Mouse (Mus musculus): ENCODE data around the gene Vmn1r17.
"Not testable (repeated sequence)": the region's sequence is repeated elsewhere in the genome, so short reads cannot be mapped to it uniquely, and the experiment has no call there.

Gene Vmn1r17

DNA sequence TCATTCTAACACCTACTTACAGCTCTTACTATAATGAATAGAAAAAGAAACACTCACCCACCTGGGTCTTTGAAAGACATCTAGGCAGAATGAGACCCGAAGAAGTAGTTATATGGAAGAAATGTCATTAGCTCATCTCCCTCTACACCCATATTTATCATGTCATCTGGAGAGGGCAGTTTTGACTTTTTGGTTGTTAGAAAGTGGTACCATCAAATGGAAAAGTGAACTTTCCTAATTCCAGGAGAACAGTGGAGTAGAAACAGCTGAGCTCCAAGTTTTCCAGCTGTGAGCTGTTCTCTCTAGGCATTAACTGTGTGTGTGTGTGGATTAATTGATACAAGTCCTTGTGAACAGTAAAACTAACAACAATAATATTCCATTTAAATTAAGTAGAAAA lies at the start of gene Vmn1r17:
Gene Vmn1r17, minus strand, starts transcription at position 101 of the 400 bp plus-strand sequence.
- DNase-seq (ENCODE audit: low read depth) = no peak

DNA sequence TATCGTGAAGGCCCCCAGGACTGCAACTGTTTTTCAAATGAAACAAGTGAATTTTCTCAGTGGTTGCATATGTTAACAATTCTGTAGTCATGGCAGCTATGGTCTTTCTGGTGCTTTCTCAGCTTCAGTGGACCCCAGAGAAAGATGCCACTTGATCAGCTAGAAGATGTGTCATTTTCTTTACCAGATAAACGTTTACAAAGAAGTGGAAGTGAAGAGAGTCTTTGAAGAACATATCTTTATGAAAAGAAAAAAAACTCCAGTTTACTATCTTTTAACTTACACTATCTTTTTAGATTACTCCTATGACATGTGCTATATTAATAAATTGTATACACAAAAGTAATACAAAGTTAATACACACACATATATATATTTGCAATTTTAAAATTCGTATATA lies 40.0 kb upstream of the Vmn1r17 start, which contains the start of gene Vmn1r19:
Gene Vmn1r19, plus strand, starts transcription at position 301 of the 400 bp plus-strand sequence.
- not testable (repeated sequence) for DNase-seq (ENCODE audit: low read depth)

DNA sequence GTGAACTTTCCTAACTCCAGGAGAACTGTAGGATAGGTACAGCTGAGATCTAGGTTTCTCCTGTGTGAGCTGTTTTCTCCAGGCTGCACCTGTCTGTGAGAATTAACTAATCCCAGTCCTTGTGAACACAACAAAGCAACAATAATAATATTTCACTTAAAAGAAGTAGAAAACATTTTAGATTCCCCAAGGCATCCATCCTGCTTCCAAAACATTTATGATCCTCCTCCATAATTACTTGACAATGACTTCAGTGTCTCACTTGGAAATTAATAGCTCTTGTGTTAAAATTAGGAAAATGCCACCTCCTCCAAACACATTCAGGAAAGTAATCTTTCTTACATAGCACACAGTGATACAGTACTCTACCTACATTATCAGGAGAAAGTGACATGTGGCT lies 32.2 kb upstream of the Vmn1r17 start, which contains the start of gene Vmn1r18:
Gene Vmn1r18, minus strand, starts transcription at position 101 of the 400 bp plus-strand sequence.
- DNase-seq (ENCODE audit: low read depth) = no peak

DNA sequence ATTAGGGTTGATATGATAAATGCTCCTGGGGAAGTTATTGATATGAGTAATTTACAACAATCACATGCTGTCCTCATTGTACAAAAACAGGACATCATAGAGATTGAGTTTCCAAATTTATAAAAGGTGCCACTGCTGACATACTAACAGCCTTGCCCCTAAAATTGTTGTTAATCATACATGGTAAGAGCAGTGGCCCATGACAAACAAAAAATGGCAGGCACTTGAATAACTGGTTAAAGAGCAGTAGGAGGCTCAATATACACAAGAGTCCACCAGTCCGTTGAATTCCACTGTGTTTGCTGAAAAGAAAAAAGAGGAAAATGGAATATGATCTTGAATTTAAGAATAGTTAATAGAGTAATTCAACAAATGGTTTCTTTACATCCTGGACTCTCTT lies 4.0 kb upstream of the Vmn1r17 start:
- no peak for DNase-seq (ENCODE audit: low read depth)

DNA sequence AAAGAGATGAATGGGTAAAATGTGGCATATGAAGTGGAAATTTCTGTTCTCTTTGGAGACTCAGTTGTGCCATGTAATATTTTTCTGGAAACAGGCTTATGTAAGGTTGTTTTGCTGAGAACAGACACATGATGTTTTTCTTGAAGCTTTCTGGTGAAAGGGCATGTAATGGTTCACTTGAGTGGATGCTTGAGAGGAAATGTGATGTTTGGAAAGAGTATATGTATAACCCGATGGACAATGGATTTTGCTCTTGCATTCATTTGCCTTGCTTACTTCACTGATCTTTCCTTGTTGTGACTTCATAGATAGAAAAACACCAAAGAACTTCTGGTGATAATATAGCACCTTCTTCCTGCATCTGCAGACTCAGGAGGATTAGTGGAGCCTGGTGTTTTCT lies 2.3 kb upstream of the Vmn1r17 start:
- DNase-seq (ENCODE audit: low read depth) = not testable (repeated sequence)

DNA sequence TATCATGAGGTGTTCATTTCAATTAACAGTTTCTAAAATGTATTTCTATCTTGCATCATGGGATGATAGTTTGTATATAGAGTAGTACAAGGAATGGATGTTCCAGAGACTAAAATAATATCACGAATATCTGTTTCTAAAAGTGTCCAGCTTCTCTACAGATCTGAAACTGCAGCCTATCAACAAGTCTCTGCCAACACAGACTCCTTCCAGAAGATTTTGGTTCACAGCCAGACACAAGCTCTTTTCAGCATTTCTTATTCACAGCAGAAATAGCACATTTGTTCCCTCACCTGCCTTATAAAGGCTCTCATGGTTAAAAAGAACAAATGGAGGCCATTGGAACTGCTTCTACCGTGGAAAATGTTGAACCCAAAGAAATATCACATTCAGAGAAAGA lies 6.7 kb downstream of the Vmn1r17 start:
- no peak for DNase-seq (ENCODE audit: low read depth)

DNA sequence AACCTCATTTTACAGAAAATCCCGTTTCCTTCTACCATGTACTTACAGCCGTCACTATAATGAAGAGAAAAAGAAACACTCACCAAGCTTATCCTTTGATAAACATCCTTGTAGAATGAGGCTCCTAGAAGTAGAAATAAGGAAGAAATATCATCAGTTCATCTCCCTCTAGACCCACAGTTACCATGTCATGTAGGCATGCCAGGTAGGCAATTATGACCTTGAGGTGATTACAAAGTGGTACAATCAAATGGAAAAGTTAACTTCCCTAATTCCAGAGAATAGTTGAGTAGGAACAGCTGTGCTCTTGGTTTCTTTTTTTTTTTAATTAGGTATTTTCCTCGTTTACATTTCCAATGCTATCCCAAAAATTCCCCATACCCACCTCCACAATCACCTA lies 34.1 kb downstream of the Vmn1r17 start, which contains the start of gene Vmn1r16:
Gene Vmn1r16, minus strand, starts transcription at position 101 of the 400 bp plus-strand sequence.
- no peak for DNase-seq (ENCODE audit: low read depth)

DNA sequence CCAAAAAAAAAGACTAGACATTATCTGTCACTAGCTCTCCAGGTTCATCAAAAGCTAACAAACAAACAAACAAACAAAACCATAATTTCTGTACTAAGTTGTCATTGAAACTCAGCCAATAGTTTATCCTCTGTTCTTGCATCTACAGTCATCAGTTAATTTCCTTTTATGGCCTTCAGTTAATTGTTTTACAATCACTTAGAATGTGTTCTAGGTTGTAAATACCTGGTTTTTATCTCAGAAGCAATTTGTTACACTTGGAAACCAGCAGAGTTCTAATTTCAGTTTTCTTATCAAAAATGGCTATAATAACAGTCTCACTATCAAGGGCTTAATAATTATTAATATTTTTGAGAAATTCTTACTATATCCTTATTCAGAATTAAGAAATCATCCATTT lies 37.4 kb downstream of the Vmn1r17 start:
- no peak for DNase-seq (ENCODE audit: low read depth)
